Mouse (Mus musculus) bone marrow, adult 2 months (tissue): ENCODE results near the gene Syn3. TPM values are rescaled to one million over a fixed set of nuclear protein-coding genes. Genes with fewer than 3 reads are reported as not detected.
"Not testable (repeated sequence)": the region's sequence is repeated elsewhere in the genome, so short reads cannot be mapped to it uniquely, and the experiment has no call there.

Source experiments
- H3K27ac ChIP-seq: fragments of 200-500 bp; 2 replicates; pipeline ENCODE4 v1.5.1; 2012; ENCODE audit warnings: low read depth, mild to moderate bottlenecking, control low read depth, inconsistent platforms, low read length; ENCODE audit not compliant: control insufficient read depth, poor library complexity, insufficient read depth
- H3K4me1 ChIP-seq: fragments of 200-500 bp; 2 replicates; pipeline ENCODE4 v1.6.1; 2011; ENCODE audit warnings: low read length; ENCODE audit not compliant: control insufficient read depth, insufficient read depth
- H3K4me3 ChIP-seq: fragments of 200-500 bp; replicated peaks from 2 replicates; pipeline ENCODE3; 2011; ENCODE audit warnings: mild to moderate bottlenecking, low read depth, low read length, control low read depth; ENCODE audit not compliant: control insufficient read depth
- CTCF ChIP-seq: fragments of 200-500 bp; IDR thresholded peaks from 2 replicates; pipeline ENCODE4 v1.5.1; 2011; ENCODE audit warnings: low read length, control low read depth; ENCODE audit not compliant: control insufficient read depth, insufficient read depth
- POLR2A ChIP-seq: fragments of 200-500 bp; IDR thresholded peaks from 2 replicates; pipeline ENCODE4 v1.6.1; 2011; ENCODE audit warnings: low read depth, mild to moderate bottlenecking, control low read depth, low read length, borderline replicate concordance; ENCODE audit not compliant: control insufficient read depth
- WGBS: fragments of 180-500 bp; shearing (Covaris S2); methylation state at CpG from one replicate; pipeline ENCODE4 v1.1.7; 2018; 5-methylcytosine and 5-hydroxymethylcytosine counted together
- polyA plus RNA-seq: library from polyadenylated mRNA; stranded (reverse); fragments of >200 nt; gene quantifications from 2 replicates; pipeline ENCODE4 v1.2.4, GENCODE M21; 2011; ENCODE audit warnings: low replicate concordance; ENCODE audit not compliant: missing spikeins, insufficient read depth, insufficient read length

Gene Syn3
- polyA plus RNA-seq, 1 experiment = 0.75 TPM

DNA sequence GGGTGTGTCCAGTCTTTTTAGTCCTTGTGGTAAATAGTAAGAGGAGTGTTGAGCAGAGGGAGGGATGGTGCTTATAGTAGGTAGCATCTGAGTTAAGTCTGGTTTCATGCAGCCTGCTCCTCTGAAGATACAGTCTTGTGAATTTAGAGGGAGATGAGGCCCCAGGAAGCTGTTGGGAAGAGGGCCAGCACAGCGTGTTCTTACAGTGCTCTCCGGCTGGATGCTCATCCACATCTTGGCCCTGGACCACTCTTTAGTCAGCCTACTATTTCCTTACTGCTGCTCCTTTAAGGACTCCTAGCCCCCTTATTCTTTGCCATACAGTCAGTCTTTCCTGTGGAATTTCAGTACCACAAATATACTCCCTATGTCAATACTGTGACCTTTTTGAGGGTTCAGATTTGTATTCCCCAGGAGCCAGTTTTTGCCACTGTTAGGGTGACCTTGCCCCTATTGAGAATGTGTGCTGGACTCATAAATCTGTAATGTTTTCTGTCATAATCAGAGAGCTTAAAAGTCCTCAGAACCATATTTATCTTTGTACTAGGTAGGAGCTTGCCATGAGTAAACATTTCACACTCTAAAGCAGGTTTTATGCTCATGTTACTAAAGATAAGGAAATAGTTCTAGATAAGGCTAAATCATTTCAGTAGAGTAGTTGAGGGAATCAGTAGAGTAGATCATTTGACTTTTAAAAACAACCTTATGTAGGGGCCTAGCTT is 464.5 kb downstream of the Syn3 start:
- Histone ChIP-seq H3K4me1 (no peaks in the 10 kb centered on the region), H3K27ac (no peak overlapping the region), H3K4me3 (no peak overlapping the region)
- no peak for TF ChIP-seq CTCF
- no peak for TF ChIP-seq POLR2A
- whole genome bisulfite sequencing = 90% methylated on average over 2 of the region's 2 CpGs

DNA sequence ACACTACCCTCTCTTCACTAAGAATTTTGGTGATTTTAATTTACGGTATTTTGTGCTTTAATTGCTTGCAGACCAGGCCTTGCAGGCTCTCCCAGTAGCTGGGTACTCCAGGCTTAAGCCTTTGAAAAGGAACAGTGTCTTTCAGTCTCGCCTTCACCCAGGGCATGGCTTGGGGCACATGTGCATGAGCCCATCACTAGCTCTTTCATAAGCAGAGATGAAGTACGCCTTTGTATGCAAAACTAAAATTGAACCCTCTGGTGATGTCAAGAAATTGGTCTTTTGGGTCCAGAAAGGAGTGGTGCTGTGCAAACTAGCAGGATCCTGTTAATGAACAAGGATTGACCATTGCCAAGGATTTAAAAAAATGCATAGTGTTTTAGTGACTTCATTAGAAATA is 466.2 kb downstream of the Syn3 start:
- TF ChIP-seq POLR2A (no peak), CTCF (no peak)
- H3K4me1 ChIP-seq = no peaks in the 10 kb centered on the region
- 92% methylated on average over 3 of the region's 3 CpGs for WGBS
- no peak overlapping the region for H3K4me3 ChIP-seq
- H3K27ac ChIP-seq = no peak overlapping the region

GRCm38 (mm10) chr10:86030743-86031142 is 468.0 kb downstream of the Syn3 start:
- 82% methylated on average over 7 of the region's 7 CpGs for WGBS
- H3K27ac ChIP-seq = no peak overlapping the region

GRCm38 (mm10) chr10:86026807-86027206 is 471.9 kb downstream of the Syn3 start:
- peak overlapping the region; percentile 72 for H3K27ac ChIP-seq
- not testable (repeated sequence) for H3K4me1 ChIP-seq, H3K4me3 ChIP-seq
- 65% methylated on average over 1 of the region's 1 CpGs for WGBS

More at GRCm38 (mm10) chr10:86030743-86031142, 468.0 kb downstream of the Syn3 start:
- Histone ChIP-seq H3K4me1 (no peaks in the 10 kb centered on the region), H3K4me3 (no peak overlapping the region)
- TF ChIP-seq CTCF (no peak), POLR2A (no peak)

DNA sequence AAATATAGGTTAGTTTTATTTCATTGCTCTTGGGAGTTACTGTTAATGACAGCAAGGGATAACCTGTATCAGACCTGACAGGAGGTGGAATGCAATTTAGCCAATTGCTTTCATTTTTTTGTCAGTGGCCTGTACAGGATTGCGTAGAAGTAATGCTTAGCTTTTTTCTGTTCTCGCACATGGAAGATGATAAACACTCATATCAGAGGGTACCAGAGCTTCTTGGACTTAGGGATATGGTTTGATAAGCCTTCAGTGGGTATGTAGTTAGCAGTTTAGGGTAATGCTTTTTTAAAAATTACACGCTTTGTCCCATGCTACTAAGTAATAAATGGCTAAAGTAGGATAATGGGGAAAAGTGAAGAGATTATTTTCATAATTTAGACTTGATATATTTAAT is 472.3 kb downstream of the Syn3 start:
- Histone ChIP-seq H3K4me3 (no peak overlapping the region), H3K4me1 (no peaks in the 10 kb centered on the region; the same call in 1 of the 2 replicates), H3K27ac (no peak overlapping the region; the same call in 1 of the 2 replicates)
- TF ChIP-seq CTCF (no peak), POLR2A (no peak)
- WGBS = 62% methylated on average over 3 of the region's 3 CpGs

DNA sequence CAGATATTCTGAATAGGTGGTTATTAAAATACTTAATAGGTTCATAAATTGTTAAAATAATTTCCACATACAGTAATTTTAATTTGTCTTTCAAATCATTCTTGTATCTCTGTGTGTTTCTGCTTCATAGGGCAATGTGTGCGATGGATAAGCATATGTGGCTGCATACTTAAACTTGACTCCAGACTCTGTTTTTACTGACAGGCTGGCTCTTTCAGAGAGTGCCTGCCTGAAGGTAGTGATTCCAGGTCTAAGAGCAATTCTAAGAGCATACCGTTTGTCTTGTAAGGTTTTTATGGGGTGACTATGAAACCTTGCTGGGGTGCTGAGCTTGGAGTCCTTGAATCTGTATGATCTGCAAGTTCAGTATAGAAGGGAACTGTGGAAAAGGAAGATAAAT is 472.8 kb downstream of the Syn3 start:
- Histone ChIP-seq H3K4me3 (no peak overlapping the region), H3K4me1 (no peaks in the 10 kb centered on the region; the same call in 1 of the 2 replicates), H3K27ac (no peak overlapping the region; the same call in 1 of the 2 replicates)
- TF ChIP-seq POLR2A (no peak), CTCF (no peak)
- 68% methylated on average over 2 of the region's 2 CpGs for WGBS

DNA sequence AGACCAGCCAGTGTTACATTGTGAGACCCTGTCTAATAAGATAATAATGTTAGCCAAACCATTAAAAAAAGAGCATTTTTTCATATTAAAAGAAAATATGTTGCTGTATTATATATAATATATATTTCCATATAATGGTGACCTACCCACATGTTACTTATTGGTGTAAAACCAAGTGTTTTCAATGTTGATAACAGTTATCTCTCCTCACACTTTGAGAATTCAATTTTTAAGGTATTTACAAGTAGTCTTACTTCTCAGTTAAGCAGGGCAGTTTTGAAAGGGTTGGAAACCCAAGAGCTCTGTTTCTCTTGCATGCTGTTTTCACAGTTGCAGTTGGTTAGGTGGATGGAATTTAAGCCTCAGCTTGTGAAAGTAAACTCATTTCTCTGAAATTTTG is 475.5 kb downstream of the Syn3 start:
- TF ChIP-seq CTCF = no peak
- TF ChIP-seq POLR2A = no peak
- peak overlapping the region; percentile 52 for H3K4me3 ChIP-seq
- no peak overlapping the region for H3K27ac ChIP-seq
- H3K4me1 ChIP-seq = no peaks in the 10 kb centered on the region; the same call in 1 of the 2 replicates

DNA sequence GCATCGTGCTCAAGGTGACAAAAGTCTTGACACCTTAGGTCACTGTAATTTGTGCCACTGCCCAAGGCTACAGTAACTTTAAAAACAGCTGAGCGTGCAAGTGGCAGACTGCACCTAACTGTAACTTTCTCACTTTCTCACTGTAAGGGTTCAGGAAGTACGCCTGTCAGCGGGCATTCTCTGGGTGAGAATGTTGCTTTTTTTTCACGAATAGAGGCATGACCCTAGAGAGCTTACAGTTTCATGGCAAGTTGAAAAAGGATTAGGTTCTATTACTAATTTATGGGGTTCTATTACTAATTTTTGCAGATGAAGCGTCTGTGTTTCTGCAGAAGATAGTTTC is 476.3 kb downstream of the Syn3 start:
- peak overlapping the region; percentile 90 for H3K4me3 ChIP-seq
- no peaks in the 10 kb centered on the region; the same call in 1 of the 2 replicates for H3K4me1 ChIP-seq
- TF ChIP-seq POLR2A = no peak
- TF ChIP-seq CTCF = no peak
- WGBS = 1% methylated on average over 6 of the region's 6 CpGs
- H3K27ac ChIP-seq = peak overlapping the region; percentile 92
